Mouse (Mus musculus) bone marrow, adult 2 months (tissue): ENCODE results near the gene Fbxw8.

Experiments used
- CTCF ChIP-seq: fragments of 200-500 bp; IDR thresholded peaks from 2 replicates; pipeline ENCODE4 v1.5.1; 2011; ENCODE audit warnings: low read length, control low read depth; ENCODE audit not compliant: control insufficient read depth, insufficient read depth
- POLR2A ChIP-seq: fragments of 200-500 bp; IDR thresholded peaks from 2 replicates; pipeline ENCODE4 v1.6.1; 2011; ENCODE audit warnings: low read depth, mild to moderate bottlenecking, control low read depth, low read length, borderline replicate concordance; ENCODE audit not compliant: control insufficient read depth

GRCm38 (mm10) chr5:118027101-118027697 is 128.1 kb downstream of the Fbxw8 start:
- no peak for TF ChIP-seq POLR2A
- TF ChIP-seq CTCF, result no peak
